Mouse (Mus musculus) liver, adult 2 months (tissue): ENCODE results near the gene Gstm5.

Experiments
- CTCF ChIP-seq: fragments of 200-500 bp; IDR thresholded peaks from 2 replicates; pipeline ENCODE4 v1.5.1; 2011; ENCODE audit warnings: low read depth, low read length, control low read depth
- POLR2A ChIP-seq: fragments of 200-500 bp; IDR thresholded peaks from 2 replicates; pipeline ENCODE4 v1.6.1; 2011; ENCODE audit warnings: low read length, control low read depth; ENCODE audit not compliant: insufficient read depth; ENCODE audit errors: extremely low read depth

DNA sequence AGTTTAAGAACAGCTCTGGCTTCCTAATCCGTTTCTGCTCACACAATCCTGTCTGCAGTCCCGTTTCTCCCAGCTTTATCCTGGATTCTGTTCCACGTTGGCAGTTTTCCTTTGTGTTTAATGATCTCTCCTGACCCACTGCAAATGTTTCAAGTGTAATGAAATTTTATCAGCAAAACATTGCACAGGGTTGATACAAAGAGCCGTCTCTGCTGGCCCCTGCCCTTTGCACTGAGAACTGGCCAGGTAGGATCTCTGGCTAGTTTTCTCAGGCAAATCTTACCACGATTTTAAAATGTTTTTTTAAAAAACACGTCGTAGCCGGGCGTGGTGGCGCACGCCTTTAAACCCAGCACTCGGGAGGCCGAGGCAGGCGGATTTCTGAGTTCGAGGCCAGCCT lies 21.1 kb downstream of the Gstm5 start:
- TF ChIP-seq CTCF (no peak), POLR2A (no peak)
